Mouse (Mus musculus): ENCODE data around the gene 2010111I01Rik.

GRCm38 (mm10) chr13:63304799-63305159, 340.1 kb downstream of the 2010111I01Rik start:
- TF ChIP-seq POLR2A (IDR thresholded peaks at IDR 0.05; ENCODE audit: borderline replicate concordance, low read depth, low read length) (no peak), CTCF (IDR thresholded peaks at IDR 0.05; ENCODE audit: low read depth, low read length) (no peak)

Data from bone marrow macrophage, adult 2 months (primary cell).